Mouse (Mus musculus) gastrocnemius, adult 8-10 months (tissue): ENCODE measurements at regions not wholly inside any gene's neighbourhood (a gene's known extent, or its start where the extent isn't known, plus 50 kb on each side); places are given as distances from the start of the nearest gene placed in this dataset.

Experiments used
- DNase-seq, 2 experiments: peaks; one replicate each; pipeline ENCODE4 v3.0.0; 2022; ENCODE audit warnings: low spot score in 2 of 2

DNA sequence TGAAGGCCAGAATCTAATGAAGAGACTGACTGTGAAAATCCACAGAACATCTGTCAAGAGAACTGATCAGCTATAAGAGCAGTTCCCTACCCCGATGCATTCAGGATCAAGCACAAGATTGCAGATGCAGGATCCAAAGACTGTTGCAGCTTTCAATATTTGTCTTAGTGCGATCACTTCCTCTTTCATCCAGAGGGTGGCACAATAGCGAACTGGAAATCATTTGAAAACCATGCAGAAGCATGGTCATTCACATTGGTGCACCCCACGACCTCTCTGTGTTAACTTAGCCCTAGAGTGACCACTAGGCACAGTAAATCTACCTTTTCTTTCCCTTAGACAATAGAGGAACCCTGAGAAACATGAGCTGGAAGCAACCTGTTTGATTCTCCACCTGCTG lies 55.8 kb upstream of the Pak3 start:
- DNase-seq: no peak

DNA sequence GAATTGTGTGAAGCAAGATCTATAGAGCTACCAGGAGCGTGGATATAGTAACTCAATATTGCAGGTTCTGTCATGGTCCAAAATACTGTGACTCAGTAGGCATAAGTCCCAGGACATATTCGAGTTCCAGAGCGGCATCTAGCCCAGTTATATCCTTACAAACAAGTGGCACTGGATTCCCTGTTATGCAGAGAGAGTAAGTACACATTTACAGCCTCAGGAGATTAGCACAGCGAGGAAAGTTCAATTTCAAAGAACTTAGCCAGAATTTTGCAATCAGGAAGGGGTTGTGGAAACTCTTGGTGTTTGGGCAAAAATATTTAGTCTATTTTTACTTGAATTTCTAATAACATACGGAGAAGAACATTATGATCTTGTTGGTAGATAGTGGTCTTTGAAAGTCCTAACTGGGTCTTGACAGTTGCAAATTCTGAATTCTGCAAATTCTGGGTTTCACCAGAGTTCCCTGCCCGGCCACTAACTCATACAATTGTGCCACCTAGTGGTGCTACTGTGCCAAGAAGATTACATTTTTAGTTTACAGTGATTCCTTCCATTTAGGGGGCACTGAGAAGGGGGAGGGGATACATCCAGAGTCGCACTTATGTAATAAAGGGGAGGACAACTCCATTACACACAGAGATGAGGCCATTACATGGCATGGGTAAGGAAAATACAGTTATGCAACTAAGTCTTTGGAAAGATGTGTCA lies 54.7 kb upstream of the Chrdl1 start:
- DNase-seq: no peak

DNA sequence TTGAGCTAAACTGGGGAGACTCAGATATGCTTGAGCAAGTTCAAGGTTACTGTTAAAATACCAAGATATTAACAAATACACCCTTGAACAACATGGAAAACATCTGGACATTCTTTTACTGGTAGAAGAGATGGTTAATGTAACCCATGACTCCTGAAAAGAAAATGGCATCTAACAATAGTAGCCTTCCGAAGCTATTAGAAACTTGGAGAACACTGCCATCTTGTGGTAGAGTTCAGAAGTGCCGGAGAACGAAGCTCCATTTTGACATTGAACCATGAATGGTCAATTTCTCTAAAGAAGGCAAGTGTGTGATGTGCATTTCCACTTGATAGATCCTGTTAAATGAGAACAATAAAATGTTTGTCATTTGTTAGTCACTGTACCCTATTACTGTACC lies 50.5 kb upstream of the Chrdl1 start:
- DNase-seq: peak in 1 of 2 experiments; percentile 3
